ENCODE assay signal across 8 mouse cellular contexts in the genomic region with DNA sequence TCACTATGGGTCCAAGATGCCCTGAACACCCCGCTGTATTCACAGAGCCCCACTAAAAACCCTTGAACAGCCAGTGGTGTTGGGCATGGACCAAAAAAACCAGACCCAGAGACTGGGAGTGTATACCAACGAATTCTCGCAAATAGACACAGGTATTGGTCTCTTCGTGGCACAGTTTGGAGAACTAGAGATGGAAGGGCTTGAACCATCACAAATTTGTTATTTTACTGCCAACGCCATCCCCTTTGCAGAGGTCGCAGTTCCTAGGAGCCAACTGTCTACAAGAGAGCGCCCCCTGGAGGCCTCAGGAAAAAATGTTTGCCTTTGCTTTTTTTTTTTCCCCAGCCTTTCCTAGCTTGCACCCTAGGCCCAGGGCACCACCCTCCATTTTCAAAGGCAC.
A peak's percentile ranks its signal among the peaks of the same experiment; 100 is the strongest.
DNase-seq lines count a peak whose midpoint lies in the region; ATAC-seq lines count a peak whose summit lies in the region.

No protein-coding gene starts in this region.

- 32% methylated on average over 7 of the region's 7 CpGs for WGBS in forebrain, embryonic 13.5 days
- WGBS in kidney, embryonic 15.5 days = 36% methylated on average over 7 of the region's 7 CpGs

- no peak overlapping the region for H3K4me2 ChIP-seq in forebrain, embryonic 13.5 days
- no peak overlapping the region for H3K4me2 ChIP-seq in kidney, embryonic 15.5 days

- no peaks in the 10 kb centered on the region for H3K36me3 ChIP-seq in forebrain, embryonic 13.5 days (ENCODE audit: poor library complexity, severe bottlenecking)
- H3K36me3 ChIP-seq in kidney, embryonic 15.5 days = no peaks in the 10 kb centered on the region

- no peak overlapping the region for H3K9ac ChIP-seq in forebrain, embryonic 13.5 days
- H3K9ac ChIP-seq in kidney, embryonic 15.5 days = no peak overlapping the region

- ATAC-seq in forebrain, embryonic 13.5 days = no peak; the same call in 1 of the 2 replicates
- ATAC-seq in kidney, embryonic 15.5 days (replicated peaks; ENCODE audit: low FRiP score) = no peak

- H3K9me3 ChIP-seq in forebrain, embryonic 13.5 days (replicated peaks) = no peaks in the 10 kb centered on the region
- no peaks in the 10 kb centered on the region for H3K9me3 ChIP-seq in kidney, embryonic 15.5 days (replicated peaks)

- no peak overlapping the region for H3K4me3 ChIP-seq in forebrain, embryonic 13.5 days
- no peak overlapping the region for H3K4me3 ChIP-seq in kidney, embryonic 15.5 days (replicated peaks)

- peak overlapping the region; percentile 67 for H3K27ac ChIP-seq in forebrain, embryonic 13.5 days
- H3K27ac ChIP-seq in kidney, embryonic 15.5 days = peak overlapping the region; percentile 95

- no peaks in the 10 kb centered on the region for H3K27me3 ChIP-seq in forebrain, embryonic 13.5 days
- no peaks in the 10 kb centered on the region for H3K27me3 ChIP-seq in kidney, embryonic 15.5 days

- peak; percentile 48 for DNase-seq in adrenal gland, postnatal 14 days
- DNase-seq in adrenal gland, adult 8-10 months = no peak
- DNase-seq in spleen, postnatal 36 days (ENCODE audit: low spot score in 2 of 2) = peak; percentile 21 to 24
- no peak for DNase-seq in spleen, adult 18-20 months
- DNase-seq in naive thymus-derived CD4-positive, alpha-beta T cell, adult 2 months (ENCODE audit: low read depth) = peak; percentile 47
- DNase-seq in ovary, adult 18-20 months (ENCODE audit: low spot score) = no peak

- peaks cover 15% of the 10 kb centered on the region for H3K4me1 ChIP-seq in forebrain, embryonic 13.5 days
- H3K4me1 ChIP-seq in kidney, embryonic 15.5 days = peaks cover 28% of the 10 kb centered on the region

Comparison
In these comparisons a context has a peak if more than half of its experiments do, and no peak if none do; other contexts are left out.
1. DNase-seq: peak in adrenal gland, postnatal 14 days (single experiment), spleen, postnatal 36 days (2 of 2) and naive thymus-derived CD4-positive, alpha-beta T cell, adult 2 months (single experiment); none in adrenal gland, adult 8-10 months (single experiment), spleen, adult 18-20 months (0 of 2) and ovary, adult 18-20 months (single experiment).